Mouse (Mus musculus): Measurements from ENCODE around the gene Cenph.

- TF ChIP-seq CTCF (conservative IDR thresholded peaks at IDR 0.05; ENCODE audit: insufficient read depth, insufficient read length, low read depth, low read length) (no peak), POLR2A (IDR thresholded peaks at IDR 0.05; ENCODE audit: low read depth, low read length) (no peak)
Observed at GRCm38 (mm10) chr13:100730153-100730860, 45.4 kb downstream of the Cenph start.
